Mouse (Mus musculus): Measurements from ENCODE around the gene Adam25.
"Not testable (repeated sequence)": the region's sequence is repeated elsewhere in the genome, so short reads cannot be mapped to it uniquely, and the experiment has no call there.

Gene Adam25

DNA sequence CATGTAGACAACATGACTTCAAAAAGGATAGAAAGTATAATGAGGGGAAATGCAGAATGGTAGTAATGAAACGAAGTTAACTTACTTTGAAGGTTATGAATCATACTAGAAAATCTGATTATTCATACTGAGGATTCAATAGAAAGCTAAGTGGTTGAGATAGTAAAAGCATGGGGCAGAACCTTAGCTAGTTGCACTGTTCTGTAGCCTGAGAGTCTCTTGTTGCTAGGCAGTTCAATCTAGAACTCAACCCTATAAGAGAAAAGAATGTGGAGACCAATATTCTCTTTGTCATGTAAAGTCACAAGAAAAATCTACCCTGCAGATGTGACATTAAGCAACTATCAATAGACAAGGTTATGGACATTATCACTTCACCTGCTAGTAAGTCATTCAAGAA is at the start of gene Adam25:
TSS of gene Adam25 (plus strand) at position 301 of the 400 bp plus-strand sequence.
- DNase-seq (ENCODE audit: low spot score) = not testable (repeated sequence)

DNA sequence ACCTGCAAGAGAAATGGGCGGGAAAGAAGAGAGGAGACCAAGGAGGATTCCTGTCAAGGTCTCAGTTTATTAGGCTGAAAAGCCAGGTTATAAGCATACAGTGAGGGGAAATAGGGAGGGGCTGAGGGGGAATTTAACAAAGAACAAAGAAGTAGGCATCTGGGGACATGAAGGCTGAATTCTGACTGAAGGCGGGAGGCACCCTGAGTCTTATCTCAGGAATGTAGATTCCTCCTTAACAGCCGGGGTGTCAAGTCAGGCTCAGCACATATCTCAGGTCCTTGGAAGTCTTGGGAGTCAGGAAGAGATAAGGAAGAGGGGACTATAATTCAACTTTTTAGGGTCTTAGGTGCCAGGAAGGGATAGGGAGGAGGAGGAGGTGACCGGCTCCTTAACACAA is 36.6 kb upstream of the Adam25 start:
- DNase-seq (ENCODE audit: low spot score) = not testable (repeated sequence)

DNA sequence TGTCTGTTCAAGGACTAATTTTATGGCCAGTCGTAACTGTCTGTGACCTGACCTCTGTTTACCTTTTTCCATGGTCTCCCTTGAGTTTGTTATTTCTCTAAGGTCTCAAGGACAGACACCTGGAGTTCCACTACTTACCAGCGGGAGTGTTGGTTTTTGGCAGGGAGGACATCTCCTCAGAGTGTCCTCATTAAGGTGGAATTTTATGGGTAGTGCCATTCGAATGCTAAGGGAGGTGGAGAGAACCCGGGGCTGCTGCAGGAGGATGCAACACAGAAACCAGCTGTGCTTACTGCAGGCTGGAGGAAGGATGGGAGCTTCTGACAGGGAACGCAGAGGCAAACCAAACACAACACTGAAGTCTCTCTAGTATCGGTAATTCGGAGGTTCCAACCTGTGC is 36.0 kb upstream of the Adam25 start:
- no peak for DNase-seq (ENCODE audit: low spot score)

DNA sequence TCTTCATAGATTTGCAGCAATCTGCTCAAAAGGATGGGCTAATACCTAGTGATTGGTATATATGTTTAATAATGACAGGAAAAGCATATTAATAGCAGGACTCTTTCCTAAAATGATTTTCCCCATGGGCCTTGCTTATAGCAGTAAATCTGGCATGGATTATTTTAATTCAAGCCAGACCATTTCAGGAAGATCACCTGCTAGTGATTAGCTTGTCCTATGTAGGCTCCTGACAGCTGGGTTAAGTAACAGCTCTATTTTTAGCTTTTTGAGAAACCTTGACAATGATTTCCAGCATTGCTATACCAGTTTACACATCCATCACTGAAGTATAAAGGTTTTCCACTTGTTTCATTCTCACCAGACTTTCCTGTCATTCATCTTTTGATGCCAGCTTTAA is 31.3 kb downstream of the Adam25 start:
- no peak for DNase-seq (ENCODE audit: low spot score)

DNA sequence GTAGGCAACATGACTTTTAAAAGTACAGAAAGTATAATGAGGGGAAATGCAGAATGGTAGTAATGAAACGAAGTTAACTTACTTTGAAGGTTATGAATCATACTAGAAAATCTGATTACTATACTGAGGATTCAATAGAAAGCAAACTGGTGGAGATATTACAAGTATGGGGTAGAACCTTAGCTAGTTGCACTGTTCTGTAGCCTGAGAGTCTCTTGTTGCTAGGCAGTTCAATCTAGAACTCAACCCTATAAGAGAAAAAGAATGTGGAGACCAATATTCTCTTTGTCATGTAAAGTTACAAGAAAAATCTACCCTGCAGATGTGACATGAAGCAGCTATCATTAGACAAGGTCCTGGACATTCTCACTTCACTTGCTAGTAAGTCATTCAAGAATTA is 41.0 kb downstream of the Adam25 start, which contains the start of gene Adam20:
TSS of gene Adam20 (plus strand) at position 301 of the 400 bp plus-strand sequence.
- DNase-seq (ENCODE audit: low spot score) = not testable (repeated sequence)

DNA sequence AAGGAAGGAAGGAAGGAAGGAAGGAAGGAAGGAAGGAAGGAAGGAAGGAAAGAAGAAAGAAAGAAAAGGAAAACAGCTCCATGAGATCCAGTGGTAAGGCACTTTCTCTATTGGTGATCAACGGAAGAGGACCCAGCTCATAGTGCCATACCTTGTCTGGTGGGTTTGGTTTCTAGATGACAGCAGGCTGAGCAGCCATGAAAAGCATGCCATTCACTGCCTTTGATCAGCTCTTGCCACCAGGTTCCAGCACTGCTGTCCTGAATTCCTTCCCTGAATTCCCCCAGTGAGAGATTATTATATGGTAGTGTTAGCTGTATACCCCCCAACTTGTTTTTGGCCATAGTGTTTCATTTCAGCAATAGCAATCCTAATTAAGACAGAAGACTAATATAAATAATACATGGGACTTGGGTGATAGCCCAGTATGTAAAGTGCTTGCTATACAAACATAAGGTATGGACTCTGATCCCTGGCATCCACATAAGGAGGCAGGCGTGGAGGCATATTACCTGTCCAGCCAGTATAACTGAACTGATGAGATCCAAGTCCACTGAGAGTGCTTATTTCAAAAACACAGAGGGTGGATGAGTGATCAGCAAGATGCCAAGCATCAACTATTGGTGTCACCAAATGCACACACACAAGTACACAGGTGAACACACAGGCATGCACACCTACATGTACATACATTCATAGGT is 51.5 kb downstream of the Adam25 start:
- no peak for DNase-seq (ENCODE audit: low spot score)
